Mouse (Mus musculus) thymus, postnatal 0 days (tissue): Measurements from ENCODE around the gene Mettl15. TPM values are rescaled to one million over a fixed set of nuclear protein-coding genes. Genes with fewer than 3 reads are reported as not detected.

Experiments
- DNase-seq: peaks from one replicate; pipeline ENCODE4 v3.0.0-alpha.2; 2015; ENCODE audit warnings: low spot score
- microRNA-seq: library from miRNA; unstranded; fragments of <30 nt; microRNA quantifications from one replicate; pipeline ENCODE4, GENCODE M21; 2016; ENCODE audit warnings: borderline number of aligned reads
- polyA plus RNA-seq: library from polyadenylated mRNA; unstranded; fragments of >200 nt; fragmentation: Nextera tagmentation; extraction: Ambion mirVana; gene quantifications from 2 replicates; pipeline ENCODE4 v1.2.1, GENCODE M21; 2015

Mettl15 gene
- polyA plus RNA-seq, 1 experiment from 2014 or later = 10.1 TPM

DNA sequence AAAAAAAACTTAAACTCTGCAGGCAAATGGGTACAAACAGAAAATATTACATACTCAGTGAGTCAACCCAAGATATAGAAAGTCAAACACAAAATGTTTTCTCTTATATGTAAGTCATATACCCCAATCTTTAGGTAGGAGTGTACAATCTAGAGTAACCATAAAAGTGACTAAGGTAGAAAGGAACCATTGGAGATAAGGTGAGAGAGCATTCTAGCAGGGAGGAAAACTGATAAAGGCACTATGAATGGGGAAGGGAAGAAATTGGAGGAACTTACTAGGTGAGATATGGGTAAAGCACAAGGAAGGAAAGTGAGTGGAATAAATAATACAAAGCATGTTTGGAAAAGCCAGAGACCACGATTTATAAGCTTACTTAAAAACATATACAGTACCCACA is 122.0 kb downstream of the Mettl15 start:
- no peak for DNase-seq

DNA sequence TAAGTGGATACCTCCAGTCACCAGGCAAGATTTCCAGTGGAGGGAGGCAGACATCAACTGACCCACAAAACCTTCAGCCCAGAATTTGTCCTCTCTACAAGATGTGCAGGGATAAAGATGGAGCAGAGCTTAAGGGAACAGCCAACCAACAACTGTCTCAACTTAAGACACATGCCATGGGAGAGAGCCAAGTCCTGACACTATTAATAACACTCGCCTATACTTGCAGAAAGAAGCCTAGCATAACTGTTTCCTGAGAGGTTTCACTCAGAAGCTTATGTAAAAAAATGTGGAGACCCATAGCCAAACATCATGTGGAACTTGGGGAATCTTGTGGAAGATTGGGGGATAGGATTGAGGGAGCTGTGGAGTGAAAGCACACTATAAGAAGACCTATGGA is 124.4 kb downstream of the Mettl15 start:
- no peak for DNase-seq

DNA sequence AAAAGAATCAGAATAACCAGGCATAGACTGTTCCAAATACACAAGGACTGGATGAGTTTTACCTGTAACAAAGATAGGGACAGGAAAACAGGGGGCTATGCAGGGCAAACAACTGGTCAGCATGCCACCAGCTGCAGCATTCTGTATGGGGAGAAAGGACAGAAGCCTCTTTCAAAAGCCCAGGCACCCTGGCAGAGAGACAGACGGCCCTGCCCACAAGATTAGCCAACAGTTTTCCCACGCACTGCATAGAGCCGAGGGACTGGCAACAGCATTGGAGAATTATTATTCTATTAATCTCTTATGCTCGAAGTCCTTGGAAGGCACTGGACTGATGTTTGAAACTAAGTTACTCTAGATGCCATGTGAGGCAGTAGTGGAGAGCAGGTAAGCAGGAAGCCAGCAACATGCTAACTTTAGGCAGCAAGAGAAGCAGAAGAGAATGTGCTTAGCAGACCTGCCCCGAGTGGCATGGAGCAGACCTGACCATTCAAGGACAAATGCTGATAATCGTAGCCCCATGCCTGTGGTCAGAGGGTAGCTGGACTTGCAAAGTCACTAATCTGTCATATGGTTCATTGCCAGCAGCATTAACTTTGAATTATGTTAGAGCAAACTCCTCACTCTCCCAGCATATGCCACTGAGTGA is 127.0 kb downstream of the Mettl15 start:
- no peak for DNase-seq

DNA sequence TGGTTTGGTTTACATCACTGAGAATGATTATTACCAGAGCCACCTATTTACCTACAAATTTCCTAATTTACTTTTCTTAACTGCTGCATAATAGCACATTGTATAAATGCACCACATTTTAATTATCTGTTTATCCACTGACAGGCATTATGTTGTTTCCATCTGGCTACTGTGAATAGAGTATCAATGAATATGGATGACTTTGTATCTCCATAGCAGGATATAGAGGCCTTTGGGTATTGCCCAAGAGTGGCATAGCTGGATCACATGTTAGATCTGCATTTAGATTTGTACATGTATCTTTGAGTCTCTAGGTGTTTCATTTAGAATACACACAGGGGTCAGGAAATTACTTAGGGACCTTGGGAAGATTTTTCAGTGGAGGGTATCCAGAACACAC is 133.3 kb downstream of the Mettl15 start:
- DNase-seq = no peak

DNA sequence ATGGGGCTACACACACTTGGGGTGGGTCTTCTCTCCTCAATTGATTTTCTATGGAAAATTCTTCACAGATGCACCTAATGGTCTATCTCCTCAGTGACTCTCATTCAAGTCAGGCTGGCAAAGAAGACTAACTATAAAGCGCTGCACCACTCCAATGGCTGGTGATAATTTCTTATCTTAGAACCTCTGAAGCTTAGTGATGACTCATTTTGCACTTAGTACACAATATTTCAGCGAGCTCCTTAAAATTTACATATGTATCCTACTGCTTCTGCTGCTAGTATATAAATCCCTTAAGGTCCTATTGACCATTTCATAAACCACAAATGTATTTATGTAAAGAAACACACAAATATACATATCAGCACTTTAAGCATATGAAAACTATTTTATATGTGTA is 136.1 kb downstream of the Mettl15 start:
- no peak for DNase-seq

DNA sequence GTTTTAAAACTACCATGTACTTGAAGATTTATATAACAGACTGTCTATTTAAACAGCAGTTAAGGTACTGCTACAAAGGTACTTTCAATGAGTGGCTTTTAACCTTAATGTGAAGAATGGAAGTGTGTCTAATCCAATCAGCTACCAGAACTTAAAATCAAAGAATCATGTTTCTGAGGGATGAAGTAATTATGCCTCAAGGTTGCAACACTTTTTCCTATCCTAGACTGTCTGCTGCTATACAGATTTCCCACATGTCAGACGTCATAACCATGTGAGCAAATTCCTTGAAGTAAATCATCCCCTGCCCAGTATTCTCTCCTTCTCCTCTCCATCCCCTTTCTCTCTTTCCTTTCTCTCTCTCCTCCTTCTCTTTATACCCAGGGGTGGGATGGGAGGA is 140.2 kb downstream of the Mettl15 start:
- DNase-seq = no peak

DNA sequence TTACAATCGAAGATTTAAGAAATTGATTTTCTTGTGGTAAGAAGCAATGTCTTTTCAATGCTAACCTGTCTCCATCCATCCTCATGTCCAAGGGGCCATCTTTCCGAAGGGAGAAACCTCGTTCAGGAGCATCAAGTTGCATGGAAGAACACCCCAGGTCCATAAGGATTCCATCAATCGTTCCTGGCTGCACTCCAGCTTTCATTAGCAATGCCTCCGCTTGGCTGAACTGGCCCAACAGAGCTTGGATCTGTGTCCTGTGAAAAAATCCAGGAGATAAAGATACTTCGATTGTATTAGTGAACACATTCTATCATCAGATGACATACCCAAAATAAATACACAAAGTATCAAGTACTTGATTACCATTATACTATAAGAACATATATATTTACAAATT is 143.3 kb downstream of the Mettl15 start:
- DNase-seq = no peak

DNA sequence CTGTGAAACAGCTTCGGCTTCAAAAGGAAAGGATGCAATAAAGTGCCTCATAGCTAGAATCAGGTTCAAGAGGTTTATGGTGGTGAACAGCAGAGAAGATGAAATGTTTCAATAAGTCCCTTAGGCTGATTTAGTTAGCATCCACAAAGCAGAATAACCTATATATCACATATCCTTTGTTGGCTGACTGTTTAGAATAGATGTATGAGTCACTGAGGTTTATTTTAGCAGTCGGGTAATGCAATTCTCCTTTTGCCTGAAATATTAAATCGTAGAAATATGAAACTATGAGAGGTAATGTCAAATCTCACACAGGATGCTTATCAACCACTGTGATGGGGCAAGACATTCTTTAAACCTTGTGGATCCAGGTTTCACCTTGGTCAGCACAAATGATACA is 149.8 kb downstream of the Mettl15 start:
- no peak for DNase-seq

DNA sequence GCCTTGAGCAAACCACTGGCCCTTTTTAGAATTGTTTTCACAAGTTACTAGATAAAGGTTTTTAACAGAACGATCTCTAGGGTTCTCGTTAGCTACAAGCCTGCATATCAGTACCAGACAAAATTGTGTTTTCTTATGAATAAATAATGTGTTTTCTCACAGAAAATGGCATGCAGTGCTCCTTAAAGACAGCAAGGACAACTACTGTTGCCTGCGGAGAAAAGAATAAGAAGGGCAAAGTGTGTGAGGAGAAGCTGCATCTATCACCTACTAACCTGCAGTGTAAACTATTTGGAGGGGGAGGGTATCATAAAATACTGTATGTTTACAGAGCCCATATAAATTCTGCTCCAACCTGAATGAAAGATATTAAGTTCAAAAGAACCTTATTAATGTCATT is 150.6 kb downstream of the Mettl15 start:
- DNase-seq = no peak

DNA sequence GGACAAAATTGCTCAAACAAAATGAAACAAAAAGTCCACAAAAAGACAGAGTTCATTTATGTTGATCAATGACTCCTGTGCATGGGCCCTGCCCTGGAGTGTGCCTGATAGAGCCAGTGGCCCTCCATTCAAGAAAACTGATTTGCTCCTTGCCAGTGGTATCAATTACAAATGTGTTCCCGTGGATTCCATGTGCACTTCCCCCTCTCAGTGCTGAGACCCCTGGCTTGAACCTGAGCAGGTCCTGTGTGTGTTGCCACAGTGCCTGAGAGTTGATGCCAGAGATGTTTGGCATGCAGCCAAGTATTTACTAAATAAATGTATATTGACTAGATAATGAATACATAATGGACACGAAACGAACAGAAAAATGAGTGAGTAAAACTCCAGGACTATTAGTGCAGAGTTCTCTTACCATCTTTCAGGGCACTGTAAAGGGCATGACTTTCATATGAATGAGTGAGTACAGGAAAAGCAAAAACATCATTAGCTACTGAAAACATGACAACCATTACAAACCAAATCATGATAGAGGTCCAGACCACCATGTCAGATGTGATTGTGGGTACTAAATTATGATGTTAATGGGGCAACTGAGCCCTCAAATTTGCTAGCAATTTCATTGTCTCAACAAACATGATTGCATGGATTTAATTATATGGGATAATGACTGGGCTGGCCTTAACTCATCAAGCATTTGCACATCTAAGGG is 174.6 kb downstream of the Mettl15 start:
- DNase-seq = no peak

DNA sequence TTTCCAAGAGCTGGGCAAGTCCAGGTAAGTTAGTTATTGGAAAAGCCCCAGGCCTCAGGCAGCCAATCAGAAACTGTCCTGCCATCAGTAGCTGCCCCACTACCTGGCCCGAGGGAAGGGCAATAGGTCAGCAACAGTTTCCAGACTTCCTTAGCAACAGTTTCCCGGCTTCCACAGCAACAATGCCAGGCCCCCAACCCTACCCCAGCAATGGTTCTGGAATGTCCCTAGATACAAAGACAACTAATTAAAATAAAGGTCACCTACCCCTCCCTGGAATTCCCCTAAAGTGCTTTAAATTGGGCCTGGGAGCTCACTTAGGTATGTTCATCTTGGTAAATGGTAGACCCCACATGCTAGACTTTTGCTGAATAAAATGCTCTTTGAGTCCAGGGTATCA is 230.9 kb downstream of the Mettl15 start:
- no peak for DNase-seq

Small RNA genes within 50 kb of the gene (microRNA-seq; reads per million reads assigned to microRNA genes)
- gene Gm24115 = not detected

Other genes starting within 250 kb of the Mettl15 start
- gene Kif18a, start within 50 bp of the Mettl15 start, polyA plus RNA-seq = 26.3 and 28.7 TPM in 2 replicates